Mouse (Mus musculus): ENCODE measurements around the gene Dclk1.

- TF ChIP-seq TAL1 (conservative IDR thresholded peaks at IDR 0.05; ENCODE audit: low read depth, low read length), result no peak
- TF ChIP-seq GATA1 (IDR thresholded peaks at IDR 0.05; ENCODE audit: borderline replicate concordance, low read length), result no peak
- TF ChIP-seq CTCF (IDR thresholded peaks at IDR 0.05; ENCODE audit: low read depth, low read length), result no peak
- TF ChIP-seq POLR2AphosphoS5 (IDR thresholded peaks at IDR 0.05; ENCODE audit: insufficient replicate concordance, low read depth, low read length), result no peak
- TF ChIP-seq GATA2 (IDR thresholded peaks at IDR 0.05; ENCODE audit: borderline replicate concordance, low read depth, low read length), result no peak
These were observed 63.5 kb downstream of the Dclk1 start for GRCm38 (mm10) chr3:55305653-55306052.
